Mouse (Mus musculus) hindbrain, embryonic 15.5 days (tissue): ENCODE measurements around the gene Letmd1. TPM values are rescaled to one million over a fixed set of nuclear protein-coding genes. Genes with fewer than 3 reads are reported as not detected.
A peak's percentile ranks its signal among the peaks of the same experiment; 100 is the strongest.

Experiments used
- ATAC-seq: fragments of 200-750 bp; cut with Nextera tagmentation; 2 replicates; pipeline ENCODE4 v1.8.0; 2017; ENCODE audit warnings: low read depth, moderate number of reproducible peaks, moderate TSS enrichment; ENCODE audit not compliant: low FRiP score
- H3K27ac ChIP-seq: fragments of 300-500 bp; sonication (generic); replicated peaks from 2 replicates; pipeline ENCODE4 v1.5.1; 2015; ENCODE audit warnings: mild to moderate bottlenecking, inconsistent platforms
- H3K27me3 ChIP-seq: fragments of 300-500 bp; sonication (generic); 2 replicates; pipeline ENCODE4 v1.6.1; 2015; ENCODE audit warnings: control low read depth, inconsistent platforms
- H3K36me3 ChIP-seq: fragments of 300-500 bp; sonication (generic); 2 replicates; pipeline ENCODE4 v1.6.1; 2015; ENCODE audit warnings: control low read depth, inconsistent platforms
- H3K4me1 ChIP-seq: fragments of 300-500 bp; sonication (generic); replicated peaks from 2 replicates; pipeline ENCODE4 v1.6.1; 2015; ENCODE audit warnings: control low read depth, inconsistent platforms
- H3K4me2 ChIP-seq: fragments of 300-500 bp; sonication (generic); 2 replicates; pipeline ENCODE4 v1.6.1; 2015; ENCODE audit warnings: moderate library complexity, mild to moderate bottlenecking, inconsistent platforms
- H3K4me3 ChIP-seq: fragments of 300-500 bp; sonication (generic); 2 replicates; pipeline ENCODE4 v1.5.1; 2015; ENCODE audit warnings: mild to moderate bottlenecking, inconsistent platforms
- H3K9ac ChIP-seq: fragments of 300-500 bp; sonication (generic); 2 replicates; pipeline ENCODE4 v1.6.1; 2015; ENCODE audit warnings: inconsistent platforms
- H3K9me3 ChIP-seq: fragments of 300-500 bp; sonication (generic); 2 replicates; pipeline ENCODE4 v1.6.1; 2016; ENCODE audit warnings: control low read depth, inconsistent platforms
- WGBS: fragments of 180-500 bp; shearing (Covaris S2); methylation state at CpG from one replicate; pipeline ENCODE4 v1.1.7; 2015; 5-methylcytosine and 5-hydroxymethylcytosine counted together
- polyA plus RNA-seq: library from polyadenylated mRNA; unstranded; fragments of >200 nt; fragmentation: Nextera tagmentation; extraction: Ambion mirVana; gene quantifications from 2 replicates; pipeline ENCODE4 v1.2.1, GENCODE M21; 2015

Gene Letmd1
- polyA plus RNA-seq, 1 experiment from 2014 or later: 56.7 TPM

DNA sequence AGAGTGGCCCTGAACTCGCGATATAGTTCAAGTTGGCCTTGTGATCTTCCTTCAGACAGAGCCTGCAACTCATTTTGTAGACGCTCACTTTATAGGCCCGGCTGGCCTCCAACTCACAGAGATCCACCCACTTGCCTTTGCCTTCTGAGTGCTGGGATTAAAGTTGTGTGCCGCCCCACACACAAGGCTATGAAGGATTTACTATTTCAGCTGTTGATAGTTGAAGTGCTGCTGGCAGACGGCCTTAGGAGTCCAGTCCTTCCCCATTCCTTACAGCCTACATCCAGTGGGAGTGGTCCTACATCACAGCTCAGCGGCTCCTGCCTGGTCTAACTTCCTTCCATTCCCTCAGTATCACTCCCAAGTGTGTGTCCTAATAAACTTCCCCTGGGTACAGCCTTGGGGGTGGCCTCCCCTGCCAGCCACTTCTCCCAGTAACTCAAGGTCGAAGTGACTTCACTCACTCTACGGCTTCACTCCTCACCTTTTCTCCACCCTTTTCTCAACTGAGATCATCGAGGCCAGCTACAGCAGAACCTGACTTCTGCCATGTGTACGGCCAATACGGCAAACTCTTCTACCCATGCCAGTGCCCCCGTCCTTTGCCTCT lies 40.4 kb upstream of the Letmd1 start:
- H3K9ac ChIP-seq: no peak overlapping the region
- no peak for ATAC-seq
- H3K4me3 ChIP-seq: no peak overlapping the region
- H3K9me3 ChIP-seq: no peaks in the 10 kb centered on the region
- H3K4me2 ChIP-seq: no peak overlapping the region
- H3K36me3 ChIP-seq: no peaks in the 10 kb centered on the region
- H3K27me3 ChIP-seq: peaks cover 15% of the 10 kb centered on the region
- H3K4me1 ChIP-seq: peaks cover 12% of the 10 kb centered on the region
- H3K27ac ChIP-seq: no peak overlapping the region
- WGBS: 87% methylated on average over 13 of the region's 13 CpGs

DNA sequence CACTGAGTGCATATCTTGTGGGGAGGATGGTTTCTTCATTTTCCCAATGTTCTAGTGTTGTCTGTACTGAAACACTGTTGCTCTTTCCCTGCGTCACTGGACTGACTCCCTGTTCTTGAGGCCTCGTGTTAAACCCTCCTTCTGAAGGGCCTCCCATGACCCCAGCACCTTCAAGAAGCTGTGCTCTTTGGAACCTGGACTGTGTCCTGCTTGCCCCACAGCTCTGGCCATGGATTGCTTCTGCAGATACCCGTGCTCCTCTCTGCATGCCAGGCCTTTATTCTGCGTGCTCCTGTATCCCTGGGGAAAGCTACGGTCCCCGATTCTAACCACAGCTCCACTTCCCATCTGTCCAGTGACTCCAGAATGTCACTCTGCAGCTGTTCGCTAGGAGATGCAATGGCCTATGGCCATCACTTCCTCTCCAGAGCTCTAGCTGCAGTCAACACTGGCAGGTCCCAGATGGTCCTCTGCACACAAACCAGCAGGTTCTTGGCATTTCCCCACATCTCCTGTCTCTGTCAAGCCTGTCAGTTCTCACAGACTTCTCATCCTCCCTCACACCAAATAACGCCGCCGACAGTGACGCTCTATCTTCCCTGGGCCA lies 38.8 kb upstream of the Letmd1 start:
- ATAC-seq: peak; percentile 48; the same call in 1 of the 2 replicates
- no peaks in the 10 kb centered on the region for H3K36me3 ChIP-seq
- H3K9ac ChIP-seq: no peak overlapping the region
- no peak overlapping the region for H3K4me2 ChIP-seq
- H3K9me3 ChIP-seq: no peaks in the 10 kb centered on the region
- 60% methylated on average over 11 of the region's 11 CpGs for WGBS
- H3K27me3 ChIP-seq: peaks cover 12% of the 10 kb centered on the region
- H3K27ac ChIP-seq: peak overlapping the region; percentile 39; the same call in 1 of the 2 replicates
- H3K4me1 ChIP-seq: no peaks in the 10 kb centered on the region
- H3K4me3 ChIP-seq: no peak overlapping the region

DNA sequence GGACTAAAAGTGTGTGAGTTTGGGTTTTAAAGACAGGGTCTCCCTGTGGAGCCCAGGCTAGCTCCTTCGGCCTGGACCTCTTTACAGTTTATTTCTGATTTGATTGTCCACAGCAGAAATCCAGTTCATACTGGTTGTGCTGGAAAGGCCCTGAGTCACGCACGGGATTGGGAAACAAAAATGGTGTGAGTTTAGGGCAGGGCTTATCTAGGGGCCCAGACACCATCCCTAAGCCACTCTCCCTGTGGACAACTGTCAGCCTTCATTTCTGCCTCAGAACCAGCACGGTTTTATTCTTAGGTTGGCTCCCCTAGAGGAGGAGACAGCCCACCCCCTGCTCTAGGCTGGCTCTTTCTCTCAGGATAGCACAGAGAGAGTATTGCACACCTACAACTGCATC lies 35.6 kb upstream of the Letmd1 start:
- no peaks in the 10 kb centered on the region for H3K27me3 ChIP-seq
- no peaks in the 10 kb centered on the region for H3K9me3 ChIP-seq
- no peak overlapping the region for H3K4me2 ChIP-seq
- no peak overlapping the region for H3K9ac ChIP-seq
- H3K4me3 ChIP-seq: no peak overlapping the region
- no peak overlapping the region for H3K27ac ChIP-seq
- no peaks in the 10 kb centered on the region for H3K4me1 ChIP-seq
- WGBS: 76% methylated on average over 4 of the region's 4 CpGs
- no peaks in the 10 kb centered on the region for H3K36me3 ChIP-seq
- ATAC-seq: no peak

DNA sequence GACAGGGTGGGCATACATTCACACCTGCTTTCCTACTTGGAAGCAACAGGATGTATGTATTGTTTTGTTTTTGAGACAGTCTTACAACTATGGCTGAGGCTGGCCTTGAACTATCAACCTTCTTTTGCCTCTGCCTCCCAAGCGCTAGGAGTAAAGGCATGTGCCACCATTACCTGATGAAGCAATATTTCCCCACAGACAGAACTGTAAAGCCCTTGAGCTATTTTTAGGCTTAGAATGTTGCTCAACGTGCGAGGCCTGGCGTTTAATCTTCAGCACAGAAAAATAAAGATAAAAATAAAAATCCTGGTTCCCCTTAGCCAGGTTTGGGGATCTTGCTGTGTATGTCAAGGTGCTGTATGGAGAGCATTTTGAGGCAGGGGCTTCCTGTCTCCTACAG lies 32.7 kb upstream of the Letmd1 start:
- Histone ChIP-seq H3K4me2 (no peak overlapping the region), H3K27ac (no peak overlapping the region), H3K27me3 (no peaks in the 10 kb centered on the region), H3K4me3 (no peak overlapping the region), H3K4me1 (no peaks in the 10 kb centered on the region), H3K9ac (no peak overlapping the region), H3K9me3 (no peaks in the 10 kb centered on the region), H3K36me3 (no peaks in the 10 kb centered on the region)
- no peak for ATAC-seq
- 88% methylated on average over 4 of the region's 4 CpGs for WGBS

DNA sequence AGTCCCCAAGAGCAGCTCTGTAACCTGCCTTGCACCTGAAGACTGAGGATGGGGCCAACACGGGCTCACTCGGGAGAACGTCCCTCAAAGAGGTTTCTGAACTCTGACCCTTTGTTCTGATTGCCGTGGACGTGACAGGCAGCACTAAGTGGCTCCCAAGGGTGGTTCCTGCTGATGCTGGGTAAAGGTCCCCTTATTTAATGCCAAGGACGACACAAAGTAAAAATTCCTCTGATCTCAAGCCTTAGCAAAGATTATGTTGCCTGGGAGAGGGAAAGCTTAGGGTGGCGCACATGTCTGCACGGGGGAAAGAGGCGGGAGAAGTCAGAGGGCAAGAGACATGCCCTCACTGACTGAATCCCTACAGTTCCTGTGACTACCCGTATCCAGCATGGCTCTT lies 32.3 kb upstream of the Letmd1 start:
- Histone ChIP-seq H3K36me3 (no peaks in the 10 kb centered on the region), H3K4me3 (no peak overlapping the region), H3K27ac (no peak overlapping the region), H3K4me1 (no peaks in the 10 kb centered on the region), H3K9me3 (no peaks in the 10 kb centered on the region), H3K9ac (no peak overlapping the region), H3K4me2 (no peak overlapping the region), H3K27me3 (no peaks in the 10 kb centered on the region)
- 68% methylated on average over 10 of the region's 10 CpGs for WGBS
- no peak for ATAC-seq

DNA sequence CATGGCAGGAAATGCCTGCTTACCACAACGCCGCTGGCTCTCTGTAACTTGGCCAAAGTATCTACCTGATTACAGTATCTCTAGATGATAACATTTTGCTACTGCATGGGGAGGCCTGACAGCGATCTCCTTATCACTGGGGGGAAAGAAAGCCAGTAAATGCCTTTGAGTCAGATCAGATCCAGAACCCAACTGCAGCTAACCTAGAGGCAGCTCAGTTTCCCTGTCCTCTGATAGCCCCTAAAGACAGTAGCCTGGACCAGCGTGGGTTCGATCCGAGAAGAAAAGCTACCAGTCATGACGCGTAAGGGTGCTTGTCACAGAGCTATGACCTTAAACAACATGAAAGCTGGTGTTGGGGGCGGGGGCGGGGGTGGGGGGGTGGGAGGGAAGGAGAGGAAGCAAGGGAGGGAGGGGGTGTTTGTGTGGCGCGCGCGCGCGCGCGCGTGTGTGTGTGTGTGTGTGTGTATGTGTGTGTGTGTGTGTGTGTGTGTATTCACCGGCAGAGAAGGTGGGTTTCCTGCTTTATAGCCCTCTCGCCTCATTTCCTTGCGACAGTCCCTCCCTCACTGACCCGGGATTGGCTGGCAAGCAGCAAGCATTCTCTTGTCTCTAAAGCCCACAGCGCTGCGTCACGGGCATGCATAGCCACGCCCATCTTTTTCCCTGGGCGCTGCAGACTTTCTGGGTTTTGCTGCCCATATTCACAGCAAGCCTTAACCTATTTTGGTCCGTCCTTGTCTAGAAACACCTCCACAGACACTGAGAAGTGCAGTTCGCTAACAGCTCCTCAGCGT lies 25.5 kb upstream of the Letmd1 start:
- no peaks in the 10 kb centered on the region for H3K27me3 ChIP-seq
- peak; percentile 98 for ATAC-seq
- H3K36me3 ChIP-seq: no peaks in the 10 kb centered on the region
- peak overlapping the region; percentile 84 for H3K27ac ChIP-seq
- WGBS: 7% methylated on average over 20 of the region's 31 CpGs
- peak overlapping the region; percentile 60 for H3K4me2 ChIP-seq
- peaks cover 13% of the 10 kb centered on the region for H3K4me1 ChIP-seq
- peak overlapping the region; percentile 35 for H3K4me3 ChIP-seq
- peak overlapping the region; percentile 37 for H3K9ac ChIP-seq
- no peaks in the 10 kb centered on the region for H3K9me3 ChIP-seq

DNA sequence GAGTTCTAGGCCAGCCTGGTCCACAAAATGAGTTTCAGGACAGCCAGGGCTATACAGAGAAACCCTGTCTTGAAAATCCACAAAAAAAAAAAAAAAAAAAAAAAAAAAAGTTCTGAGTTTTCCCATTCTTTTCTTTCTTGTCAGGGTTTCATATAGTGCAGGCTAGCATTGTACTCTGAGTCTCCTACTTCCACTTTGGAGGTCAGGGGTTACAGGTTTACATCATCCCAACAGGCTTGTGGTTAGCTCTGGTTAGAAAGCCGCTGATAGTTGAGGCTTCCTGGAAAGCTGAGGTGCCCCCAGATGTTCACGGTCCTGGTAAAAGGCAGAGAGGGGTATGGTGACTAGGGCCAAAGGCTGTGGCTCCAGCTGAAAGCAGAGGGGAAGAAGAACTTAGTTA lies 21.9 kb upstream of the Letmd1 start:
- no peak for ATAC-seq
- H3K9ac ChIP-seq: no peak overlapping the region
- no peaks in the 10 kb centered on the region for H3K36me3 ChIP-seq
- peaks cover 13% of the 10 kb centered on the region for H3K4me1 ChIP-seq
- H3K4me2 ChIP-seq: no peak overlapping the region
- 97% methylated on average over 2 of the region's 2 CpGs for WGBS
- H3K27ac ChIP-seq: no peak overlapping the region
- H3K9me3 ChIP-seq: no peaks in the 10 kb centered on the region
- no peak overlapping the region for H3K4me3 ChIP-seq
- H3K27me3 ChIP-seq: no peaks in the 10 kb centered on the region

DNA sequence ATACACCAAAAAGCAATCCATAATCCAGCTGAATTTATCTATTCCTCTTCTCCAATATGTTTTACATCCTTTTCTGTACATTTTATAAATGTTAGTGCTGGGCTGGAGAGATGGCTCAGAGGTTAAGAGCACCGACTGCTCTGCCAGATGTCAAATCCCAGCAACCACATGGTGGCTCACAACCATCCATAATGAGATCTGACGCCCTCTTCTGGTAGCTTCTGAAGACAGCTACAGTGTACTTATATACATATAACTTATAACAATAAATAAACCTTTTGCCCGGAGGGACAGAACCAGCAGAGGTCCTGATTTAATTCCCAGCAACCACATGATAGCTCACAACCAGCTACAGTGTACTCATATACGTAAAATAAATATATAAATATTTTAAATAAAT lies 20.3 kb upstream of the Letmd1 start:
- WGBS: 72% methylated on average over 4 of the region's 4 CpGs
- Histone ChIP-seq H3K4me2 (no peak overlapping the region), H3K9ac (no peak overlapping the region), H3K4me1 (peaks cover 10% of the 10 kb centered on the region), H3K27me3 (no peaks in the 10 kb centered on the region), H3K4me3 (no peak overlapping the region), H3K36me3 (no peaks in the 10 kb centered on the region), H3K27ac (no peak overlapping the region), H3K9me3 (no peaks in the 10 kb centered on the region)
- no peak for ATAC-seq

DNA sequence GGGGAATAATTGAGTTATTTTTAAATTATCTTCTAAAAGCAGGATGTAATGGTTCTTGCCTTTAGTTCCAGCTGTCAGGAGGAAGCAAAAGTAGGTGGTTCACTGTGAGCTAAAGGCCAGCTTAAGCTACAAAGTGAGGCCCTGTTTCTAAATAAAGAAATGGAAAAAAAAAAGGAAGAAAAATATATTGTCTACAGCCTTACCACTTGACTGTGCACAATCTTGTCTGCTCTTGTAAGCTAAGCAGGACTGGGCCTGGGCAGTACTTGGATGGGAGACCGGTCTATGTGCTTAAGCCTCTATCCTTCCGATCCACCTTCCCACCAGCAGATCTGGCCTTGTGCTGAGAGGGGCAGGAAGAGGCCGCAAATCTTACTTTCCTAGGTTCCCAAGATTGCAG lies 19.3 kb upstream of the Letmd1 start:
- Histone ChIP-seq H3K4me1 (peaks cover 1% of the 10 kb centered on the region; the same call in 1 of the 2 replicates), H3K4me2 (no peak overlapping the region), H3K9ac (no peak overlapping the region), H3K27ac (no peak overlapping the region), H3K27me3 (no peaks in the 10 kb centered on the region), H3K9me3 (no peaks in the 10 kb centered on the region), H3K36me3 (no peaks in the 10 kb centered on the region), H3K4me3 (no peak overlapping the region)
- 86% methylated on average over 3 of the region's 3 CpGs for WGBS
- ATAC-seq: no peak

DNA sequence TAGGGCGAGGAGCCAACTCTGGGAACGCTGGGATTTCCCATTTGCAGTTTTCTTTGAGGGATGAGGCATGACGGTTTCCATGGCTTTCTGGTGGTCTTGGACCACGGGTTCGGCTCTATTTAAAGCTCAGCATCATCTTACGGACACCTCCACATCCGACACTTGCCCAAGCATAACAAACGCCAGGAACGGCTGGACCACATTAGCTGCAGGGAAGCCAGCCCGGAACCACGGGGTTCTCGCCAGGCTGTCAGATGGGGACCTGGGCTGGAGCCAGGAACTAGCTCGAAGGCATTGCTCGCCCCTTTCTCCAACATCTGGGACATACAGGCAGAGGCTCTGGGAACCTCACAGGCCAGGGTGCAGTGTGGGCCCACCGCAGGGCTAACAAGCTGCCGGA lies 17.6 kb upstream of the Letmd1 start:
- Histone ChIP-seq H3K27me3 (no peaks in the 10 kb centered on the region), H3K4me2 (no peak overlapping the region), H3K9ac (no peak overlapping the region), H3K9me3 (no peaks in the 10 kb centered on the region), H3K36me3 (no peaks in the 10 kb centered on the region), H3K4me1 (no peaks in the 10 kb centered on the region), H3K4me3 (no peak overlapping the region), H3K27ac (no peak overlapping the region)
- ATAC-seq: no peak
- 55% methylated on average over 16 of the region's 16 CpGs for WGBS

DNA sequence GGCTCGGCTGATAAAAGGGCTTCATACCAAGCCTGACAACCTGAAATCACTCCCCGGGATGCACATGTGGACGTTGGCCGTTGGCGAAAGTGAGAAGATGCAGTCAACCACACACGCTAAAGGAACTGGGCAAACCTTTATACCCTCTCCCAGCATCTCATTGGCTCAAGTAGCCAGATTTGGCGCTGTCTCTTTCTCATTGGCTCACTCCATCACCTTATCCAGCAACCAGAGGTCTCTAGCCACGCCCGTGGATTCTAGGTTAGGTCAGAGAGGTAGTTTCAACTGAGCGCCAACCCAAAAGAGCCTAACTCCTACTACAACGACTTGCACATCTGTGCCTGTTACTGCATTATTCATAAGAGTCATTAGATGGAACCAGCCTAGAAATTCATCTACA lies 16.3 kb upstream of the Letmd1 start:
- H3K27me3 ChIP-seq: no peaks in the 10 kb centered on the region
- 78% methylated on average over 11 of the region's 11 CpGs for WGBS
- no peak for ATAC-seq

DNA sequence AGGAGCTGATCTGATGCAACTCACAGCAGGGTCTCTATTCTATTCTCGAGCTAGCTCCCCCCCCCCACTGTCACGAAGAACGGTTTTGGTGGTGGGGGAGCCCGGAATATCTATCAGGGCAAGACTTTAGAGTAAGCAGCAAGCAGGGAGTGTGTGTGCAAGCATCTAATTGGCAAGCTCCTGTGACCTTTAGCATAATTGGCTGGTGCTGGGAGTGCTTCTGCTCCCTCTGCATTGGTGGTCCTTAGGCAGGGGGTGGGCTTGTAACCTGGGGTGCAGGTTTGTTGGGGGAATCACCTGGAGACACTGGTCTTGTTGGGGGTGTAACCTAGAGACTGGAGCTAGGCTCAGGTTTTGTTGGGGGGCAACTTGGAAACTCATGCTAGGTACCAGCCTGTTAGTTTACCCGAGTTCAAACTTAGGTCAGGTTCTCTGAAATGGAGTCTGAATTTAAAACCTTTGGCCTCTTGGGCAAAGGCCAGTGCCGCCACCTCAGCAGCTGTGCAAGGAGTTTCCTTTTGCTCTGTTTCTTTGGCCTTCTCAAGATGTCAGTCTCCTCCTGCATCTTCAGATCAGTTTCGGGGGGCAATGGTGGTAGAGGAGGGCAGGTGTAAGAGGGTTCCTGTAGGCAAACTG lies 12.3 kb upstream of the Letmd1 start:
- no peaks in the 10 kb centered on the region for H3K27me3 ChIP-seq
- ATAC-seq: no peak
- no peak overlapping the region for H3K27ac ChIP-seq
- no peaks in the 10 kb centered on the region for H3K36me3 ChIP-seq
- 63% methylated on average over 7 of the region's 7 CpGs for WGBS
- no peak overlapping the region for H3K4me3 ChIP-seq
- H3K9me3 ChIP-seq: no peaks in the 10 kb centered on the region
- H3K4me2 ChIP-seq: no peak overlapping the region
- H3K4me1 ChIP-seq: no peaks in the 10 kb centered on the region; the same call in 1 of the 2 replicates
- no peak overlapping the region for H3K9ac ChIP-seq

More for the DNA sequence above, 16.3 kb upstream of the Letmd1 start:
- Histone ChIP-seq H3K9me3 (no peaks in the 10 kb centered on the region), H3K9ac (no peak overlapping the region), H3K4me3 (no peak overlapping the region), H3K27ac (no peak overlapping the region), H3K4me2 (no peak overlapping the region), H3K4me1 (no peaks in the 10 kb centered on the region; the same call in 1 of the 2 replicates), H3K36me3 (no peaks in the 10 kb centered on the region)
